Mouse (Mus musculus) gastrocnemius, adult 8-10 months (tissue): ENCODE data around the gene Eefsec. TPM values are rescaled to one million over a fixed set of nuclear protein-coding genes. Genes with fewer than 3 reads are reported as not detected.

Experiments
- DNase-seq, 2 experiments: peaks; one replicate each; pipeline ENCODE4 v3.0.0; 2022; ENCODE audit warnings: low spot score in 2 of 2
- total RNA-seq, 4 experiments: library from RNA; stranded (reverse); gene quantifications; 2 replicates each; pipeline ENCODE4 v1.2.4; 2022

Gene Eefsec
- total RNA-seq, 4 experiments from 2014 or later = 7.3 to 9.4 (median 8.7) TPM

- no peak for DNase-seq
These were observed 180.3 kb downstream of the Eefsec start for GRCm38 (mm10) chr6:88266055-88266454.

GRCm38 (mm10) chr6:88265355-88265754 lies 181.0 kb downstream of the Eefsec start:
- no peak for DNase-seq

GRCm38 (mm10) chr6:88262160-88262559 lies 184.2 kb downstream of the Eefsec start:
- DNase-seq = no peak

GRCm38 (mm10) chr6:88260645-88261044 lies 185.7 kb downstream of the Eefsec start:
- no peak for DNase-seq

- no peak for DNase-seq
These were observed 186.7 kb downstream of the Eefsec start for GRCm38 (mm10) chr6:88259621-88260020.

GRCm38 (mm10) chr6:88255435-88255834 lies 190.9 kb downstream of the Eefsec start:
- DNase-seq = no peak

GRCm38 (mm10) chr6:88254082-88254481 lies 192.3 kb downstream of the Eefsec start:
- DNase-seq = no peak

GRCm38 (mm10) chr6:88251798-88252478 lies 194.4 kb downstream of the Eefsec start:
- DNase-seq = no peak

GRCm38 (mm10) chr6:88251396-88251795 lies 194.9 kb downstream of the Eefsec start:
- no peak for DNase-seq

GRCm38 (mm10) chr6:88249231-88249630 lies 197.1 kb downstream of the Eefsec start:
- no peak for DNase-seq

- DNase-seq = peak; percentile 32 to 55
These were observed 203.7 kb downstream of the Eefsec start for GRCm38 (mm10) chr6:88242604-88243003.

- DNase-seq = no peak
These were observed 209.8 kb downstream of the Eefsec start for GRCm38 (mm10) chr6:88236513-88236912.

GRCm38 (mm10) chr6:88235983-88236382 lies 210.4 kb downstream of the Eefsec start:
- no peak for DNase-seq

GRCm38 (mm10) chr6:88235461-88235860 lies 210.9 kb downstream of the Eefsec start:
- DNase-seq = no peak

- DNase-seq = no peak
These were observed 212.3 kb downstream of the Eefsec start for GRCm38 (mm10) chr6:88233996-88234395.

- no peak for DNase-seq
These were observed 214.1 kb downstream of the Eefsec start for GRCm38 (mm10) chr6:88232221-88232620.

GRCm38 (mm10) chr6:88231821-88232220 lies 214.5 kb downstream of the Eefsec start:
- peak; percentile 54 to 64 for DNase-seq

GRCm38 (mm10) chr6:88229221-88229620 lies 217.1 kb downstream of the Eefsec start:
- no peak for DNase-seq

- DNase-seq = no peak
These were observed 218.8 kb downstream of the Eefsec start for GRCm38 (mm10) chr6:88227537-88227936.

GRCm38 (mm10) chr6:88226570-88226994 lies 219.8 kb downstream of the Eefsec start:
- no peak for DNase-seq

GRCm38 (mm10) chr6:88221968-88222367 lies 224.4 kb downstream of the Eefsec start, which contains the start of gene Dnajb8:
TSS of gene Dnajb8 (plus strand) at chr6:88222268.
- DNase-seq = no peak

GRCm38 (mm10) chr6:88219094-88219493 lies 227.2 kb downstream of the Eefsec start:
- DNase-seq = no peak

GRCm38 (mm10) chr6:88216199-88216598 lies 230.1 kb downstream of the Eefsec start:
- no peak for DNase-seq
